Mouse (Mus musculus): ENCODE results near the gene Mysm1. TPM values are rescaled to one million over a fixed set of nuclear protein-coding genes. Genes with fewer than 3 reads are reported as not detected.

The Mysm1 gene
- polyA plus RNA-seq, 1 experiment = 41.3 TPM

- Histone ChIP-seq H3K4me1 (ENCODE audit: control insufficient read depth, insufficient read depth, low read length) (peaks cover 6% of the 10 kb centered on the region), H3K27ac (ENCODE audit: insufficient read depth, low read length) (peak overlapping the region; percentile 97), H3K4me3 (ENCODE audit: insufficient read depth, low read length) (peak overlapping the region; percentile 86)
- TF ChIP-seq CTCF (IDR thresholded peaks at IDR 0.05; ENCODE audit: borderline replicate concordance, insufficient read depth, low read length) = no peak
- 0 out of 2 replicates have a peak, but pooled peaks have one; percentile 41 for TF ChIP-seq POLR2A (IDR thresholded peaks at IDR 0.05; ENCODE audit: low read depth, low read length)
Observed at GRCm38 (mm10) chr4:94979500-94979915, 608 bp upstream of the Mysm1 start.

GRCm38 (mm10) chr4:94973321-94973720, 5.6 kb downstream of the Mysm1 start:
- TF ChIP-seq POLR2A (IDR thresholded peaks at IDR 0.05; ENCODE audit: low read depth, low read length) = no peak
- TF ChIP-seq CTCF (IDR thresholded peaks at IDR 0.05; ENCODE audit: borderline replicate concordance, insufficient read depth, low read length) = no peak
- Histone ChIP-seq H3K4me1 (ENCODE audit: control insufficient read depth, insufficient read depth, low read length) (peaks cover 6% of the 10 kb centered on the region), H3K27ac (ENCODE audit: insufficient read depth, low read length) (no peak overlapping the region), H3K4me3 (ENCODE audit: insufficient read depth, low read length) (no peak overlapping the region)

GRCm38 (mm10) chr4:94952773-94953172, 26.1 kb downstream of the Mysm1 start:
- Histone ChIP-seq H3K4me3 (ENCODE audit: insufficient read depth, low read length) (no peak overlapping the region), H3K4me1 (ENCODE audit: control insufficient read depth, insufficient read depth, low read length) (no peaks in the 10 kb centered on the region), H3K27ac (ENCODE audit: insufficient read depth, low read length) (no peak overlapping the region)
- TF ChIP-seq POLR2A (IDR thresholded peaks at IDR 0.05; ENCODE audit: low read depth, low read length) (no peak), CTCF (IDR thresholded peaks at IDR 0.05; ENCODE audit: borderline replicate concordance, insufficient read depth, low read length) (no peak)

DNA sequence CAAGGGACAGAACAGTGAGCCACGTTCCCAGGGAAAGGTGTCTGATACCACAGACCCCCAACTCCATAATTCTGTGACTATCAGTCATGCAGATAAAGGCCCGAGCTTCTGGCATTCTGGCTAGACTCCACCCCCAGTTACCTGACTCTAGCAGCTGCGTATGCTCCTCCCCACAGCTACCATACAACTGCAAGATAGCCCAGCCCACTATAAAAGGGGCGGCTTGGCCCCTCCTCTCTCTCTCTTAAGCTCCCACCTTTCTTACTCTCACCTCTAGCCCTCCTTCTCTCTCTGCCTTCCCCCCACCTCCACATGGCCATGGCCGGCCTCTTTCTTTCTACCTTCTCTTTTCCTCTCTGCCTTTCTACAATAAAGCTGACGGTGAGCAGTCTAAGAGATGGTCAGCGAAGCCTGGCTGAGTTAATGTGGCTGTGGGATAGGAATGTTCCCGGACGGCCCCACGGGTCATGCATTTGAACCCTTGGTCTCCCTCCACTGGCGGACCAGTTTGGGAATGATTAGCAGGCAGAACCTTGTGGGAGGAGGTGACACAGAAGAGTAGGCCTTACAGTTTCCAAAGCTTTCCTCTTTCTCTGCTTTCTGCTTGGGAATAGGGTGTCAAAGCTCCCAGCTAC, 37.6 kb downstream of the Mysm1 start:
- H3K27ac ChIP-seq (ENCODE audit: insufficient read depth, low read length) = no peak overlapping the region
- no peak for TF ChIP-seq CTCF (IDR thresholded peaks at IDR 0.05; ENCODE audit: borderline replicate concordance, insufficient read depth, low read length)
- no peak for TF ChIP-seq POLR2A (IDR thresholded peaks at IDR 0.05; ENCODE audit: low read depth, low read length)
- no peak overlapping the region for H3K4me3 ChIP-seq (ENCODE audit: insufficient read depth, low read length)
- no peaks in the 10 kb centered on the region for H3K4me1 ChIP-seq (ENCODE audit: control insufficient read depth, insufficient read depth, low read length)

DNA sequence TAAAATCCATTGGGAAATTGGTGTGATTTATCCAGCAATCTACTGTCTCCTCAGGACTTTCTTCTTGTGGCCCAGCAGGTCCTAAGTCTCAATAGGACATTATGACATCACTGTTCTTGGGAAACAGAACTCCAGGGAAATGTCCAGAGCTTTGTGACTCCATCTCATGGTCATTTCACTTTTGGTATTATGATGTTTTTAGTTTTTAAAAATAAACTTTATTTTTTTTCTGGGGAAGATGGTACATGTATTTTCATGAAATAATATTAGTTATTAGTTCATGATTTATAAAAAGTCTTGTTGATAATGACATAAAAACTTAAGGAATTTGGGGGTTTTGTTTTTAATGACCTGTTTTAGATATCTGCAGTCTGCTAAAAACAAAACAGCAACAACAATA, 50.2 kb downstream of the Mysm1 start, which contains the start of gene Eqtn:
Gene Eqtn (minus strand): TSS at position 101 of the 400 bp plus-strand sequence.
- TF ChIP-seq CTCF (IDR thresholded peaks at IDR 0.05; ENCODE audit: borderline replicate concordance, insufficient read depth, low read length) (no peak), POLR2A (IDR thresholded peaks at IDR 0.05; ENCODE audit: low read depth, low read length) (no peak)
- Histone ChIP-seq H3K4me1 (ENCODE audit: control insufficient read depth, insufficient read depth, low read length) (no peaks in the 10 kb centered on the region), H3K27ac (ENCODE audit: insufficient read depth, low read length) (no peak within 1 kb of the TSS), H3K4me3 (ENCODE audit: insufficient read depth, low read length) (no peak within 1 kb of the TSS)

DNA sequence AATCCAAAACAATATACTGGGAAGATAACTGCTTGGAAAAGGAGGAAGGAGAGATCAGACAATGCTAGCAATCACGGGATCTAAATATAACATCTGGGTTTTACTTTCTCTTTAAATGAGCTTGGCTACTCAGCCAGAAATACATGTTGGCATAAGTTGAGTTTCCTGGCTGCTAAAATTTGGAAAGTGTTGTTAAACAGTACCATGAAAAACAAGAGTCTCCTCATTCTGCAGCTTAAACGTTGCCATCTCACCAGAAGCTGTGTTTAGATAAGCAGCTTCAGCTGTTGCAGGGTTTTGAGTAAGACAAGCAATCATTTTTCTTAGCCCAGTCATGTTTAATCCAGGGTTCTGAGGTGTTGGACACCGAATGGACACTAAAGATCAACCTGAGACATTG, 77.1 kb downstream of the Mysm1 start:
- H3K27ac ChIP-seq (ENCODE audit: insufficient read depth, low read length) = no peak overlapping the region
- no peak for TF ChIP-seq CTCF (IDR thresholded peaks at IDR 0.05; ENCODE audit: borderline replicate concordance, insufficient read depth, low read length)
- no peak for TF ChIP-seq POLR2A (IDR thresholded peaks at IDR 0.05; ENCODE audit: low read depth, low read length)
- H3K4me3 ChIP-seq (ENCODE audit: insufficient read depth, low read length) = no peak overlapping the region
- H3K4me1 ChIP-seq (ENCODE audit: control insufficient read depth, insufficient read depth, low read length) = no peaks in the 10 kb centered on the region

DNA sequence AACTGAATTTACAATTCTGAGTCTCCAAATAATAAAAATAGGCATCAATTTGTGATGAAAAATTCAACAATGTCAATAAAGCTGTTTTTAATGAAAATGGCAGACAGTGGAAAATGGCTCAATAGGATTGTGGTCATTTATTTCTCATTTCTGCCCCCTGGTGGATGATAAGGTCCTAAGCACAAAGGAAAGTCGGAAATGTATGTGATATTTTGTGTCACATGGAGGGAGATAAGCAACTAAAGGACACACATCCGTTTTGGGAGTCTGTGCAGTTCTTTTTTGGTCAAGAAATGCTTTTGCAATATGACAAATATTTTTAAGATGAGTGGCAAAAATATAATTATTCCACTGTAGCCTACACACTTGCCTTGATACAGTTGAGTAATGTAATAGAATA, 78.2 kb downstream of the Mysm1 start:
- Histone ChIP-seq H3K4me3 (ENCODE audit: insufficient read depth, low read length) (no peak overlapping the region), H3K27ac (ENCODE audit: insufficient read depth, low read length) (no peak overlapping the region), H3K4me1 (ENCODE audit: control insufficient read depth, insufficient read depth, low read length) (no peaks in the 10 kb centered on the region)
- TF ChIP-seq POLR2A (IDR thresholded peaks at IDR 0.05; ENCODE audit: low read depth, low read length) = no peak
- TF ChIP-seq CTCF (IDR thresholded peaks at IDR 0.05; ENCODE audit: borderline replicate concordance, insufficient read depth, low read length) = no peak

Other genes starting within 250 kb of the Mysm1 start
- gene Tek, start 239.8 kb downstream of the Mysm1 start, polyA plus RNA-seq (2011; ENCODE audit: insufficient read length, low read depth, missing spikeins) = 0.22 and 0.83 TPM in 2 replicates
- 0.92 TPM in 1 of 2 replicates, not detected in the other for gene Eqtn, start 50.3 kb downstream of the Mysm1 start, polyA plus RNA-seq (2011; ENCODE audit: insufficient read length, low read depth, missing spikeins)
- 45.3 and 60.9 TPM in 2 replicates for gene Jun, start 73.1 kb upstream of the Mysm1 start, polyA plus RNA-seq (2011; ENCODE audit: insufficient read length, low read depth, missing spikeins)